Mouse (Mus musculus) heart, embryonic 14.5 days (tissue): ENCODE results near the gene Cep41. TPM values are rescaled to one million over a fixed set of nuclear protein-coding genes. Genes with fewer than 3 reads are reported as not detected.

Experiments
- ATAC-seq: fragments of 200-750 bp; cut with Nextera tagmentation; 2 replicates; pipeline ENCODE4 v1.8.0; 2017; ENCODE audit warnings: low read depth, moderate TSS enrichment; ENCODE audit not compliant: insufficient number of reproducible peaks, insufficient read depth, low FRiP score
- H3K27ac ChIP-seq, 2 experiments: fragments of 200-500 bp in 1 of 2; fragments of 300-500 bp in 1 of 2; sonication (generic) in 1 of 2; replicated peaks in 1 of 2; 2 replicates each; pipeline ENCODE4 v1.5.1; 2012 to 2014; ENCODE audit warnings: low read depth in 2 of 2, low read length in 2 of 2, control low read depth in 1 of 2, mild to moderate bottlenecking in 1 of 2, mixed read lengths in 1 of 2; ENCODE audit not compliant: control insufficient read depth in 1 of 2, insufficient read depth in 1 of 2
- H3K27me3 ChIP-seq: fragments of 300-500 bp; sonication (generic); 2 replicates; pipeline ENCODE4 v1.6.1; 2014; ENCODE audit warnings: mild to moderate bottlenecking, low read length, control low read depth; ENCODE audit not compliant: control insufficient read depth, insufficient read depth
- H3K36me3 ChIP-seq: fragments of 300-500 bp; sonication (generic); 2 replicates; pipeline ENCODE4 v1.6.1; 2014; ENCODE audit warnings: mild to moderate bottlenecking, control low read depth, low read length, mixed read lengths; ENCODE audit not compliant: control insufficient read depth, insufficient read depth
- H3K4me1 ChIP-seq, 2 experiments: fragments of 200-500 bp in 1 of 2; fragments of 300-500 bp in 1 of 2; sonication (generic) in 1 of 2; 2 replicates each; pipeline ENCODE4 v1.6.1; 2012 to 2014; ENCODE audit warnings: low read length in 2 of 2, control low read depth in 1 of 2, mixed read lengths in 1 of 2; ENCODE audit not compliant: control insufficient read depth in 2 of 2, insufficient read depth in 2 of 2
- H3K4me2 ChIP-seq: fragments of 300-500 bp; sonication (generic); 2 replicates; pipeline ENCODE4 v1.6.1; 2014; ENCODE audit warnings: mild to moderate bottlenecking, low read length
- H3K4me3 ChIP-seq, 2 experiments: fragments of 200-500 bp in 1 of 2; fragments of 300-500 bp in 1 of 2; sonication (generic) in 1 of 2; 2 replicates each; pipeline ENCODE4 v1.5.1; 2012 to 2014; ENCODE audit warnings: low read length in 2 of 2, mild to moderate bottlenecking in 2 of 2, control low read depth in 1 of 2, low read depth in 1 of 2, moderate library complexity in 1 of 2; ENCODE audit not compliant: control insufficient read depth in 1 of 2, insufficient read depth in 1 of 2
- H3K9ac ChIP-seq: fragments of 300-500 bp; sonication (generic); 2 replicates; pipeline ENCODE4 v1.6.1; 2014; ENCODE audit warnings: mild to moderate bottlenecking, low read length
- H3K9me3 ChIP-seq: fragments of 300-500 bp; sonication (generic); 2 replicates; pipeline ENCODE4 v1.6.1; 2016; ENCODE audit warnings: low read length, control low read depth; ENCODE audit not compliant: control insufficient read depth
- WGBS: fragments of 180-500 bp; shearing (Covaris S2); extraction: QIAGEN DNeasy Blood & Tissue Kit; methylation state at CpG from one replicate; pipeline ENCODE4 v1.1.7; 2014; 5-methylcytosine and 5-hydroxymethylcytosine counted together
- polyA plus RNA-seq: library from polyadenylated mRNA; unstranded; fragments of >200 nt; fragmentation: Nextera tagmentation; extraction: Ambion mirVana; gene quantifications from 2 replicates; pipeline ENCODE4 v1.2.1, GENCODE M21; 2014

Gene Cep41
- polyA plus RNA-seq, 1 experiment from 2014 or later = 9.6 TPM

- Histone ChIP-seq H3K4me1 (peaks cover 34 to 60% of the 10 kb centered on the region in 2 experiments), H3K4me3 (0 out of 4 replicates have a peak overlapping the region, but pooled peaks of 1 of the 2 experiments have one; percentile 4), H3K4me2 (peak overlapping the region; percentile 49), H3K9ac (peak overlapping the region; percentile 41; the same call in 1 of the 2 replicates), H3K27me3 (0 out of 2 replicates have a peak, but pooled peaks cover 3% of the 10 kb centered on the region), H3K36me3 (no peaks in the 10 kb centered on the region), H3K27ac (peak overlapping the region in 1 of 2 experiments; percentile 52; a peak in 1 of 4 replicates), H3K9me3 (no peaks in the 10 kb centered on the region)
- ATAC-seq = no peak
- WGBS = 17% methylated on average over 13 of the region's 13 CpGs
Measured at GRCm38 (mm10) chr6:30617020-30617958, 76.3 kb downstream of the Cep41 start.

GRCm38 (mm10) chr6:30616491-30616941, 77.0 kb downstream of the Cep41 start:
- Histone ChIP-seq H3K9ac (peak overlapping the region; percentile 41; the same call in 1 of the 2 replicates), H3K27ac (peak overlapping the region; percentile 24 to 50; a peak in 3 of 4 replicates), H3K36me3 (no peaks in the 10 kb centered on the region), H3K4me1 (peaks cover 31 to 52% of the 10 kb centered on the region in 2 experiments), H3K4me2 (peak overlapping the region; percentile 49), H3K27me3 (0 out of 2 replicates have a peak, but pooled peaks cover 3% of the 10 kb centered on the region), H3K4me3 (no peak overlapping the region), H3K9me3 (no peaks in the 10 kb centered on the region)
- WGBS = 14% methylated on average over 8 of the region's 8 CpGs
- ATAC-seq = no peak

GRCm38 (mm10) chr6:30615741-30616140, 77.8 kb downstream of the Cep41 start:
- Histone ChIP-seq H3K4me3 (no peak overlapping the region), H3K9me3 (no peaks in the 10 kb centered on the region), H3K27ac (no peak overlapping the region), H3K4me2 (no peak overlapping the region), H3K27me3 (0 out of 2 replicates have a peak, but pooled peaks cover 3% of the 10 kb centered on the region), H3K4me1 (peaks cover 24 to 44% of the 10 kb centered on the region in 2 experiments), H3K36me3 (no peaks in the 10 kb centered on the region), H3K9ac (no peak overlapping the region)
- 40% methylated on average over 4 of the region's 4 CpGs for WGBS
- ATAC-seq = no peak

GRCm38 (mm10) chr6:30614251-30614650, 79.3 kb downstream of the Cep41 start:
- Histone ChIP-seq H3K4me3 (no peak overlapping the region), H3K9ac (no peak overlapping the region), H3K27ac (no peak overlapping the region), H3K36me3 (no peaks in the 10 kb centered on the region), H3K4me1 (peaks cover 24 to 33% of the 10 kb centered on the region in 2 experiments), H3K9me3 (no peaks in the 10 kb centered on the region), H3K27me3 (0 out of 2 replicates have a peak, but pooled peaks cover 3% of the 10 kb centered on the region), H3K4me2 (no peak overlapping the region)
- ATAC-seq = no peak
- 84% methylated on average over 6 of the region's 6 CpGs for WGBS

- 79% methylated on average over 5 of the region's 5 CpGs for WGBS
- peaks cover 3 to 5% of the 10 kb centered on the region in 2 experiments; a peak in 3 of 4 replicates for H3K4me1 ChIP-seq
- H3K4me2 ChIP-seq = no peak overlapping the region
Measured at GRCm38 (mm10) chr6:30611212-30611611, 82.3 kb downstream of the Cep41 start.

GRCm38 (mm10) chr6:30610710-30611109, 82.8 kb downstream of the Cep41 start, which contains the start of gene Cpa5:
Cpa5 (plus strand) TSS chr6:30611010.
- H3K9ac ChIP-seq = no peak within 1 kb of the TSS
- H3K4me1 ChIP-seq = peaks cover under 1% of the 10 kb centered on the region in 2 experiments; a peak in 1 of 4 replicates
- WGBS = 96% methylated on average over 7 of the region's 7 CpGs
- no peak within 1 kb of the TSS for H3K4me3 ChIP-seq
- no peaks in the 10 kb centered on the region for H3K9me3 ChIP-seq
- no peak for ATAC-seq
- H3K27me3 ChIP-seq = 0 out of 2 replicates have a peak, but pooled peaks cover 2% of the 10 kb centered on the region
- H3K36me3 ChIP-seq = no peaks in the 10 kb centered on the region
- H3K27ac ChIP-seq = no peak within 1 kb of the TSS
- no peak within 1 kb of the TSS for H3K4me2 ChIP-seq

More at GRCm38 (mm10) chr6:30611212-30611611, 82.3 kb downstream of the Cep41 start:
- no peak for ATAC-seq
- H3K27me3 ChIP-seq = 0 out of 2 replicates have a peak, but pooled peaks cover 3% of the 10 kb centered on the region
- H3K9me3 ChIP-seq = no peaks in the 10 kb centered on the region
- H3K9ac ChIP-seq = no peak overlapping the region
- no peak overlapping the region for H3K4me3 ChIP-seq
- H3K36me3 ChIP-seq = no peaks in the 10 kb centered on the region
- H3K27ac ChIP-seq = no peak overlapping the region

- no peaks in the 10 kb centered on the region for H3K9me3 ChIP-seq
- WGBS = 81% methylated on average over 5 of the region's 5 CpGs
- ATAC-seq = no peak
- H3K9ac ChIP-seq = no peak overlapping the region
- H3K4me1 ChIP-seq = no peaks in the 10 kb centered on the region
- no peak overlapping the region for H3K4me2 ChIP-seq
- no peak overlapping the region for H3K4me3 ChIP-seq
- no peaks in the 10 kb centered on the region for H3K36me3 ChIP-seq
- H3K27me3 ChIP-seq = no peaks in the 10 kb centered on the region
- H3K27ac ChIP-seq = no peak overlapping the region
Measured at GRCm38 (mm10) chr6:30605672-30606071, 87.9 kb downstream of the Cep41 start.
